Mouse (Mus musculus): ENCODE measurements at regions not wholly inside any gene's neighbourhood (a gene's known extent, or its start where the extent isn't known, plus 50 kb on each side); places are given as distances from the start of the nearest gene placed in this dataset.

DNA sequence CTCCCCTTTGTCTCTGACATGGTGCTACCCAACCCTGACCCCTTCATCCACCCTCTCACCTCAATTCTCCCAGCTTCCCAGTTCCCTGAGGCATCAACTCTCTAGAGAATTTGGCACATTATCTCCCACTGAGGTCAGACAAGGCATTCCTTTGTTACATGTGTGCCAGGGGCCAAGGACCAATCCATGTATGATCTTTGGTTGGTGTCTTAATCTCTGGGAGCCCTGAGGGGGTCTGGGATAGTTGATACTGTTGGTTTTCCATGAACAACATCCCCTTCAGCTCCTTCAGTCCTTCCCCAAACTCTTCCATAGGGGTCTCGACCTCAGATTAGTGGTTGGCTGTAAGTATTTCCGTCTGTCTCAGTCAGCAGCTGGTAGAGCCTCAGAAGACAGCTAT, 224.9 kb upstream of the Klf12 start:
- TF ChIP-seq CTCF (IDR thresholded peaks at IDR 0.05; ENCODE audit: low read depth) (no peak), EP300 (IDR thresholded peaks at IDR 0.05; ENCODE audit: low read depth) (no peak)
